Mouse (Mus musculus) midbrain, embryonic 16.5 days (tissue): ENCODE measurements around the gene Nip7. TPM values are rescaled to one million over a fixed set of nuclear protein-coding genes. Genes with fewer than 3 reads are reported as not detected.

Experiments
- ATAC-seq: fragments of 200-750 bp; cut with Nextera tagmentation; 2 replicates; pipeline ENCODE4 v1.8.0; 2017; ENCODE audit warnings: moderate TSS enrichment
- H3K27ac ChIP-seq: fragments of 300-500 bp; sonication (generic); 2 replicates; pipeline ENCODE4 v1.5.1; 2014; ENCODE audit warnings: mild to moderate bottlenecking, low read length, mixed read lengths
- H3K27me3 ChIP-seq: fragments of 300-500 bp; sonication (generic); 2 replicates; pipeline ENCODE4 v1.6.1; 2014; ENCODE audit warnings: low read depth, low read length, mixed read lengths; ENCODE audit not compliant: control insufficient read depth, insufficient read depth
- H3K36me3 ChIP-seq: fragments of 300-500 bp; sonication (generic); 2 replicates; pipeline ENCODE4 v1.6.1; 2014; ENCODE audit warnings: mild to moderate bottlenecking, low read length, moderate library complexity, mixed read lengths; ENCODE audit not compliant: control insufficient read depth, insufficient read depth
- H3K4me1 ChIP-seq: fragments of 300-500 bp; sonication (generic); 2 replicates; pipeline ENCODE4 v1.6.1; 2014; ENCODE audit warnings: mild to moderate bottlenecking, low read length, mixed read lengths; ENCODE audit not compliant: control insufficient read depth, insufficient read depth
- H3K4me2 ChIP-seq: fragments of 300-500 bp; sonication (generic); 2 replicates; pipeline ENCODE4 v1.6.1; 2014; ENCODE audit warnings: mild to moderate bottlenecking, low read length, mixed read lengths
- H3K4me3 ChIP-seq: fragments of 300-500 bp; sonication (generic); 2 replicates; pipeline ENCODE4 v1.5.1; 2014; ENCODE audit warnings: low read depth, mild to moderate bottlenecking, low read length, moderate library complexity, mixed read lengths
- H3K9ac ChIP-seq: fragments of 300-500 bp; sonication (generic); 2 replicates; pipeline ENCODE4 v1.6.1; 2014; ENCODE audit warnings: low read depth, low read length, mixed read lengths
- H3K9me3 ChIP-seq: fragments of 300-500 bp; sonication (generic); replicated peaks from 2 replicates; pipeline ENCODE4 v1.6.1; 2014; ENCODE audit warnings: mild to moderate bottlenecking, low read length, mixed read lengths; ENCODE audit not compliant: control insufficient read depth, poor library complexity, severe bottlenecking
- WGBS: fragments of 180-500 bp; shearing (Covaris S2); extraction: QIAGEN DNeasy Blood & Tissue Kit; methylation state at CpG from one replicate; pipeline ENCODE4 v1.1.7; 2014; 5-methylcytosine and 5-hydroxymethylcytosine counted together
- microRNA-seq: library from miRNA; unstranded; fragments of <30 nt; microRNA quantifications from one replicate; pipeline ENCODE4, GENCODE M21; 2017
- polyA plus RNA-seq: library from polyadenylated mRNA; unstranded; fragments of >200 nt; fragmentation: Nextera tagmentation; extraction: Ambion mirVana; gene quantifications from 2 replicates; pipeline ENCODE4 v1.2.1, GENCODE M21; 2015

The Nip7 gene
- polyA plus RNA-seq, 1 experiment from 2014 or later = 65.9 TPM

GRCm38 (mm10) chr8:107109816-107110435, 53.2 kb downstream of the Nip7 start:
- H3K4me1 ChIP-seq = no peaks in the 10 kb centered on the region
- H3K9me3 ChIP-seq = no peaks in the 10 kb centered on the region
- H3K4me3 ChIP-seq = no peak overlapping the region
- H3K27ac ChIP-seq = no peak overlapping the region
- no peak overlapping the region for H3K4me2 ChIP-seq
- H3K27me3 ChIP-seq = no peaks in the 10 kb centered on the region
- WGBS = 88% methylated on average over 5 of the region's 5 CpGs
- H3K36me3 ChIP-seq = no peaks in the 10 kb centered on the region
- H3K9ac ChIP-seq = no peak overlapping the region
- ATAC-seq = no peak

Small RNAs within 50 kb of the gene (microRNA-seq; reads per million reads assigned to microRNA genes)
- 2.4 reads per million, percentile 10 among the genes with 10 or more reads in this experiment for gene Mir7075

Other genes starting within 250 kb of the Nip7 start
- gene Has3, start 186.6 kb upstream of the Nip7 start, polyA plus RNA-seq = 1.2 and 1.5 TPM in 2 replicates
- 42.3 and 46.2 TPM in 2 replicates for gene Utp4, start 163.2 kb upstream of the Nip7 start, polyA plus RNA-seq
- 4.3 and 4.6 TPM in 2 replicates for gene Sntb2, start 121.1 kb upstream of the Nip7 start, polyA plus RNA-seq
- 164 and 166 TPM in 2 replicates for gene Vps4a, start 25.7 kb upstream of the Nip7 start, polyA plus RNA-seq
- 32.8 and 33.4 TPM in 2 replicates for gene Pdf, start 8.3 kb upstream of the Nip7 start, polyA plus RNA-seq
- gene Cog8, start 188 bp upstream of the Nip7 start, polyA plus RNA-seq = 37.7 and 39.5 TPM in 2 replicates
- not detected in 2 replicates for gene Tmed6, start 8.8 kb downstream of the Nip7 start, polyA plus RNA-seq
- gene Terf2, start 39.7 kb downstream of the Nip7 start, polyA plus RNA-seq = 26.4 and 28.3 TPM in 2 replicates
- 120 and 124 TPM in 2 replicates for gene Cyb5b, start 93.8 kb downstream of the Nip7 start, polyA plus RNA-seq
- gene Nfat5, start 236.6 kb downstream of the Nip7 start, polyA plus RNA-seq = 8.8 and 11.2 TPM in 2 replicates